Mouse (Mus musculus) cortical plate, adult 2 months (tissue): ENCODE data around the gene Aspscr1. TPM values are rescaled to one million over a fixed set of nuclear protein-coding genes. Genes with fewer than 3 reads are reported as not detected.
A peak's percentile ranks its signal among the peaks of the same experiment; 100 is the strongest.

Experiments used
- H3K27ac ChIP-seq: fragments of 200-500 bp; 2 replicates; pipeline ENCODE4 v1.5.1; 2012; ENCODE audit warnings: low read length, control low read depth, inconsistent platforms; ENCODE audit not compliant: insufficient read depth
- H3K4me1 ChIP-seq: fragments of 200-500 bp; 2 replicates; pipeline ENCODE4 v1.6.1; 2011; ENCODE audit warnings: low read length; ENCODE audit not compliant: control insufficient read depth, insufficient read depth
- H3K4me3 ChIP-seq: fragments of 200-500 bp; 2 replicates; pipeline ENCODE4 v1.5.1; 2011; ENCODE audit warnings: mild to moderate bottlenecking, low read length, control low read depth; ENCODE audit not compliant: insufficient read depth
- CTCF ChIP-seq: fragments of 200-500 bp; IDR thresholded peaks from 2 replicates; pipeline ENCODE4 v1.5.1; 2011; ENCODE audit warnings: mild to moderate bottlenecking, control low read depth, low read length; ENCODE audit not compliant: insufficient read depth; ENCODE audit errors: extremely low read depth
- POLR2A ChIP-seq: fragments of 200-500 bp; IDR thresholded peaks from 2 replicates; pipeline ENCODE4 v1.6.1; 2011; ENCODE audit warnings: mild to moderate bottlenecking, low read length, control low read depth; ENCODE audit not compliant: insufficient read depth; ENCODE audit errors: extremely low read depth
- polyA plus RNA-seq: library from polyadenylated mRNA; depleted of rRNA; stranded (reverse); fragments of >200 nt; gene quantifications from 2 replicates; pipeline ENCODE4 v1.2.3, GENCODE M21; 2012

The Aspscr1 gene
- polyA plus RNA-seq, 1 experiment = 46.2 TPM

GRCm38 (mm10) chr11:120641869-120642268 lies 30.9 kb upstream of the Aspscr1 start:
- H3K4me3 ChIP-seq = no peak overlapping the region
- no peak for TF ChIP-seq POLR2A
- no peak for TF ChIP-seq CTCF

GRCm38 (mm10) chr11:120642939-120643600 lies 29.7 kb upstream of the Aspscr1 start:
- peak overlapping the region; percentile 34 for H3K4me3 ChIP-seq
- no peaks in the 10 kb centered on the region for H3K4me1 ChIP-seq
- no peak overlapping the region for H3K27ac ChIP-seq
- TF ChIP-seq POLR2A (no peak), CTCF (no peak)

More at GRCm38 (mm10) chr11:120641869-120642268, 30.9 kb upstream of the Aspscr1 start:
- no peaks in the 10 kb centered on the region for H3K4me1 ChIP-seq
- H3K27ac ChIP-seq = no peak overlapping the region

- peak; percentile 49; the same call in 1 of the 2 replicates for TF ChIP-seq POLR2A
- TF ChIP-seq CTCF = no peak
- Histone ChIP-seq H3K4me1 (no peaks in the 10 kb centered on the region), H3K4me3 (peak within 1 kb of the TSS; percentile 34), H3K27ac (no peak within 1 kb of the TSS)
Observed at GRCm38 (mm10) chr11:120643601-120643987, 29.2 kb upstream of the Aspscr1 start, which contains the start of gene Pycr1. Gene Pycr1, minus strand, starts transcription at chr11:120643769.

- H3K27ac ChIP-seq = peak overlapping the region; percentile 82; the same call in 1 of the 2 replicates
Observed at GRCm38 (mm10) chr11:120647047-120647830, 25.5 kb upstream of the Aspscr1 start.

GRCm38 (mm10) chr11:120648001-120648476 lies 24.7 kb upstream of the Aspscr1 start, which contains the start of gene Myadml2:
Gene Myadml2, minus strand, starts transcription at chr11:120648158.
- peak; percentile 53; the same call in 1 of the 2 replicates for TF ChIP-seq POLR2A
- no peak for TF ChIP-seq CTCF
- peak within 1 kb of the TSS; percentile 78 for H3K4me3 ChIP-seq
- peak within 1 kb of the TSS; percentile 82 for H3K27ac ChIP-seq
- H3K4me1 ChIP-seq = no peaks in the 10 kb centered on the region

More at GRCm38 (mm10) chr11:120647047-120647830, 25.5 kb upstream of the Aspscr1 start:
- Histone ChIP-seq H3K4me3 (peak overlapping the region; percentile 78), H3K4me1 (no peaks in the 10 kb centered on the region)
- TF ChIP-seq CTCF (no peak), POLR2A (no peak)

- 0 out of 2 replicates have a peak, but pooled peaks have one; percentile 16 for TF ChIP-seq CTCF
- no peak for TF ChIP-seq POLR2A
- no peak overlapping the region for H3K27ac ChIP-seq
- H3K4me1 ChIP-seq = no peaks in the 10 kb centered on the region
- H3K4me3 ChIP-seq = no peak overlapping the region
Observed at GRCm38 (mm10) chr11:120651872-120652271, 20.9 kb upstream of the Aspscr1 start.

- H3K27ac ChIP-seq = no peak overlapping the region
Observed at GRCm38 (mm10) chr11:120654741-120655140, 18.0 kb upstream of the Aspscr1 start.

GRCm38 (mm10) chr11:120657301-120657700 lies 15.5 kb upstream of the Aspscr1 start:
- Histone ChIP-seq H3K27ac (no peak overlapping the region), H3K4me3 (no peak overlapping the region), H3K4me1 (no peaks in the 10 kb centered on the region)
- TF ChIP-seq POLR2A (no peak), CTCF (no peak)

More at GRCm38 (mm10) chr11:120654741-120655140, 18.0 kb upstream of the Aspscr1 start:
- Histone ChIP-seq H3K4me3 (no peak overlapping the region), H3K4me1 (no peaks in the 10 kb centered on the region)
- TF ChIP-seq POLR2A = no peak
- no peak for TF ChIP-seq CTCF

GRCm38 (mm10) chr11:120658876-120659410 lies 13.8 kb upstream of the Aspscr1 start:
- no peak overlapping the region for H3K27ac ChIP-seq
- no peaks in the 10 kb centered on the region for H3K4me1 ChIP-seq
- no peak for TF ChIP-seq POLR2A
- TF ChIP-seq CTCF = peak; percentile 54; the same call in 1 of the 2 replicates
- H3K4me3 ChIP-seq = 0 out of 2 replicates have a peak overlapping the region, but pooled peaks have one; percentile 7
